Mouse (Mus musculus) heart, adult 2 months (tissue): Measurements from ENCODE around the gene Lamtor4. TPM values are rescaled to one million over a fixed set of nuclear protein-coding genes. Genes with fewer than 3 reads are reported as not detected.

Experiments
- DNase-seq, 2 experiments: peaks; one replicate each; pipeline ENCODE4 v3.0.0; 2021
- H3K27ac ChIP-seq: fragments of 200-600 bp; 2 replicates; pipeline ENCODE4 v1.8.1; 2022
- H3K27me3 ChIP-seq: fragments of 200-500 bp; 2 replicates; pipeline ENCODE4 v1.6.1; 2012; ENCODE audit warnings: mild to moderate bottlenecking, low read length, inconsistent platforms, mixed read lengths; ENCODE audit not compliant: control insufficient read depth, insufficient read depth
- H3K36me3 ChIP-seq: fragments of 200-500 bp; 2 replicates; pipeline ENCODE4 v1.6.1; 2012; ENCODE audit warnings: low read length, inconsistent platforms; ENCODE audit not compliant: control insufficient read depth, insufficient read depth
- H3K4me1 ChIP-seq: fragments of 200-500 bp; 2 replicates; pipeline ENCODE4 v1.6.1; 2011; ENCODE audit warnings: low read length; ENCODE audit not compliant: control insufficient read depth, insufficient read depth
- H3K4me3 ChIP-seq: fragments of 200-600 bp; 2 replicates; pipeline ENCODE4 v1.8.1; 2022
- H3K79me2 ChIP-seq: fragments of 200-500 bp; replicated peaks from 2 replicates; pipeline ENCODE4 v1.6.1; 2012; ENCODE audit warnings: mild to moderate bottlenecking, inconsistent platforms, low read length, moderate library complexity, mixed read lengths; ENCODE audit not compliant: control insufficient read depth, insufficient read depth
- H3K9ac ChIP-seq: fragments of 200-500 bp; 2 replicates; pipeline ENCODE4 v1.6.1; 2012; ENCODE audit warnings: low read depth, mild to moderate bottlenecking, control low read depth, inconsistent platforms, low read length, mixed read lengths
- CTCF ChIP-seq: fragments of 200-600 bp; IDR thresholded peaks from 2 replicates; pipeline ENCODE4 v1.8.1; 2022; ENCODE audit warnings: antibody characterized with exemption, mild to moderate bottlenecking, moderate library complexity
- EP300 ChIP-seq: fragments of 200-500 bp; IDR thresholded peaks from 2 replicates; pipeline ENCODE4 v1.6.1; 2011; ENCODE audit warnings: low read depth, low read length, control low read depth; ENCODE audit not compliant: insufficient read depth
- POLR2A ChIP-seq: fragments of 200-500 bp; IDR thresholded peaks from 2 replicates; pipeline ENCODE4 v1.6.1; 2011; ENCODE audit warnings: mild to moderate bottlenecking, low read depth, low read length, control low read depth; ENCODE audit not compliant: insufficient read depth
- WGBS: fragments of 180-500 bp; shearing (Covaris S2); methylation state at CpG from one replicate; pipeline ENCODE4 v1.1.7; 2018; 5-methylcytosine and 5-hydroxymethylcytosine counted together
- intact Hi-C: fragments of 180-260 bp; cut with DNase I; formaldehyde crosslinking; loops from one replicate; pipeline ENCODE4 v1.15.1; 2025
- polyA plus RNA-seq: library from polyadenylated mRNA; depleted of rRNA; stranded (reverse); fragments of >200 nt; gene quantifications from 2 replicates; pipeline ENCODE4 v1.2.3, GENCODE M21; 2012
- total RNA-seq, 2 experiments: library from RNA; stranded (reverse); gene quantifications; 2 replicates each; pipeline ENCODE4 v1.2.3; 2021

Gene Lamtor4
- total and polyA plus RNA-seq, 3 experiments = 45.5 to 151 (median 54.3) TPM

DNA sequence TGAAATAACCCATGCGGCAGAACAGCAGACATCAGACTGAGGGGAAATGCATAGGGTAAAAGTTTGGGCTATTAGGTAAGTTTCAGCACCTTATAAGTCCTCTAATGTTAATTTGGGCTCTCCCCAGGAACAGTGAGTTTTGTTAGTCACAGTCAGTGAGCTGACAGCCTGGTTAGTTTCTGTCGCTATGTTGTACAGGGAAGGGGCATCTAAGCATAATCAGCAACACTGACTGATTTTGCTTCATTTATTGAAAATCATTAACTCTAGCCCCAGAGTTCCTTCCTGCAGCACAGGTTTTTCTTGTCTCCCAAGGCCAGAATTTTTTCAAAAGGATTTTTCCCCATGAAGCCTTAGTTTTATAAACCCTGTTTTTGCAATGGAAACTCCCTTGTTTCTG lies 21.5 kb upstream of the Lamtor4 start:
- no peak for TF ChIP-seq POLR2A
- TF ChIP-seq CTCF = no peak
- no peak for TF ChIP-seq EP300
- DNase-seq = no peak
- Histone ChIP-seq H3K36me3 (no peaks in the 10 kb centered on the region), H3K27ac (no peak overlapping the region), H3K27me3 (no peaks in the 10 kb centered on the region), H3K9ac (no peak overlapping the region), H3K4me3 (no peak overlapping the region), H3K4me1 (no peaks in the 10 kb centered on the region), H3K79me2 (no peaks in the 10 kb centered on the region)
- WGBS = 85% methylated on average over 2 of the region's 2 CpGs
- intact Hi-C loops = no loop called here

DNA sequence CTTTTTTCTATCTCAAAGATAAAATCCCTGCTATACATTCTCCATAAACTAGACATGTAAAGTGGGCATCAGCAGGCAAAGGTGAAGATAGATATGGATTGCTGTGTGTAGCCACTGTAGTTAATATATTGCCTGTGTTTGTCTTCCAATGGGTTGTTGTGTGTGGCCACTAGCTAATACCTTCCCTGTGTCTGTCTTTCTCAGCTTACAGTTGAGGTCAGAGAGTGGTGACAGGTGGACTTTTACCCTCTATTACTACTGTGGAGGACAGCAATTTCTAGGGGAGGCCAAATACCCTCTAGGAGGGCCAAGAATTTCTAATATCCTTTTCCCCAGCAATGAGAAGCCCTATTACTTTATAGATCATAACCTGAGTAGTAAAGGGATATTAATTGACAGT lies 21.1 kb upstream of the Lamtor4 start:
- intact Hi-C loops = no loop called here
- no peak overlapping the region for H3K4me3 ChIP-seq

DNA sequence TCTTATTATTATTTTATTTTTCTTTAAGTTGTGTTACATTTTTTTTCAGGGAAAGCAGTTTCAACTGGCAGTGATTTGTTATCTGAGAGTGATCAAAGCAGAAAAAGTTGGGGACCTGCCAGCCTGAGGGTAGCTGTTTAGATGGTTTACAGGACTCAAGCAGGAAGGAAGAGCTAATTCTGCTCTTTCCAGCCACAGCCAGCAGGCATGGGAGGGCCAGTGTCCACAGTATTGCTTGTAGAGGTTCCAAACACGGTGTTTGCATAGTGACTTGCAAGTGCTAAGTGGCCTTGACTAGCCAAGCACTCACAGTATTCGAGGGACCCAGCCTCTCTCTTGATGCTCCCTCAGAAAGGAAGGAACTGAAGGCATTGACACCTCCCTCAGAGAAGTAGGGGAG lies 13.8 kb upstream of the Lamtor4 start:
- 22% methylated on average over 2 of the region's 2 CpGs for WGBS
- no peaks in the 10 kb centered on the region for H3K79me2 ChIP-seq
- no peak overlapping the region for H3K9ac ChIP-seq
- no peaks in the 10 kb centered on the region for H3K27me3 ChIP-seq
- TF ChIP-seq CTCF (no peak), POLR2A (no peak), EP300 (no peak)
- no peak for DNase-seq
- H3K27ac ChIP-seq = no peak overlapping the region
- no peaks in the 10 kb centered on the region for H3K36me3 ChIP-seq
- H3K4me1 ChIP-seq = no peaks in the 10 kb centered on the region
- no peak overlapping the region for H3K4me3 ChIP-seq
- intact Hi-C loops = no loop called here

More for the DNA sequence above, 21.1 kb upstream of the Lamtor4 start:
- H3K79me2 ChIP-seq = no peaks in the 10 kb centered on the region
- TF ChIP-seq EP300 = no peak
- no peak overlapping the region for H3K9ac ChIP-seq
- DNase-seq = no peak
- H3K27me3 ChIP-seq = no peaks in the 10 kb centered on the region
- H3K4me1 ChIP-seq = no peaks in the 10 kb centered on the region
- H3K27ac ChIP-seq = no peak overlapping the region
- no peaks in the 10 kb centered on the region for H3K36me3 ChIP-seq

DNA sequence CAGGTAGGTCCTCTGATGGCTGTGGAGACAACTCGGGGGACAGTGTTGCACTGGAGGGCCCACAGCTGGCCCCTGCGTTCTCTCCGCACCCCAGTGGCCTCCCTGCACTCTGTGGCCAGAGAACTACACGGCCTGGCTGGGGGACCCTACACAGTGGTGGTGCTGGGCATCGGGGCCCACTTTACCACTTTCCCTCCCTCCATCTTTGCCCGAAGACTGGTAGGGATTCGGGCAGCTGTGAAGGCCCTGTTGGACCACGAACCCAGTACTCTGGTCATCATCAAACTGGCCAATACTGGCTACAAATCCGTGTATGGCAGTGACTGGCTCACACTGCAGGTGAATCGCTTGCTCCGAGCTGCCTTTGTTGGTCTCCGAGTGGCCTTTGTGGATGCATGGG lies 4.1 kb upstream of the Lamtor4 start:
- no peak overlapping the region for H3K27ac ChIP-seq
- 82% methylated on average over 12 of the region's 12 CpGs for WGBS
- no peaks in the 10 kb centered on the region for H3K27me3 ChIP-seq
- no peak overlapping the region for H3K4me3 ChIP-seq
- H3K79me2 ChIP-seq = no peaks in the 10 kb centered on the region
- no peaks in the 10 kb centered on the region for H3K36me3 ChIP-seq
- TF ChIP-seq CTCF = no peak
- no peak for TF ChIP-seq POLR2A
- no peak for TF ChIP-seq EP300
- no peak overlapping the region for H3K9ac ChIP-seq
- intact Hi-C loops = no loop called here
- DNase-seq = no peak
- peaks cover under 1% of the 10 kb centered on the region; the same call in 1 of the 2 replicates for H3K4me1 ChIP-seq

DNA sequence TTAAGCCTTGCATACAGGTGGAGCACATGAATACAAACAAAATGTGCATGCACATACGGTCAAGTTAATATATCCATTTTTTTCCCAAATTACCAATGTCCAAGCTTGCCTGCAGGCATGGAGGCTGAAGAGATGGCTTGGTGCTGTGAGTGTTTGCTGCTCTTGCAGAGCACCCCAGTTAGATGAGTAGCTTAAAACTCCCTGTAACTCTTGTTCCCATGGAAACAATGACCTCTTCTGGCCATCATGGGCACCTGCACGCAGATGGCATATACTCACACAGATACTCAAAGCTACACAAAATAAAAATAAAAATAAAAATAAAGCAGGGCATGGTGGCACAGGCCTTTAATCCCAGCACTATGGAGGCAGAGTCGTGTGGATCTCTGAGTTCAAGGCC lies 2.2 kb upstream of the Lamtor4 start:
- WGBS = 89% methylated on average over 3 of the region's 3 CpGs
- Histone ChIP-seq H3K36me3 (no peaks in the 10 kb centered on the region), H3K4me1 (peaks cover 3% of the 10 kb centered on the region; the same call in 1 of the 2 replicates), H3K9ac (no peak overlapping the region), H3K4me3 (no peak overlapping the region), H3K27me3 (no peaks in the 10 kb centered on the region), H3K79me2 (no peaks in the 10 kb centered on the region), H3K27ac (no peak overlapping the region)
- intact Hi-C loops = no loop called here
- no peak for TF ChIP-seq POLR2A
- no peak for TF ChIP-seq EP300
- TF ChIP-seq CTCF = no peak
- DNase-seq = no peak

DNA sequence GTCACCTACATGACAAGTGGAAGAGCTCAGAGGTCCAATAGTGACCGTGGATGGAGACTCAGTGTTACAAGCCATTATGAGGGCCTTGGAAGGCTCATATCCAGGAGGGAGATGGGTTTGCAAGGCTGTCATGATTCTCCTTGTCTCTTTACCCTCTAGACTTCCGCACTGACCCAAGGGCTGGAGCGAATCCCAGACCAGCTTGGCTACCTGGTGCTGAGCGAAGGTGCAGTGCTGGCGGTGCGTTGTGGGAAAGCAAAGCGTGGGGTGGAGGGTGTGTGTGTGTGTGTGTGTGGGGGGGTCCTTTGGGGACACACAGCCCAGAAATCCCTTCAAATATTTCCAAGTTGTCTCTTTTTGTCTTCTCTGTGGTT lies 799 bp downstream of the Lamtor4 start:
- peak overlapping the region; percentile 65 for H3K4me3 ChIP-seq
- TF ChIP-seq POLR2A (no peak), EP300 (no peak), CTCF (no peak)
- intact Hi-C loops = loop anchor here (5.0 kb wide), 1 partner anchor 64 kb away; the partner anchor contains the start of gene Mblac1
- DNase-seq = no peak
- no peaks in the 10 kb centered on the region for H3K79me2 ChIP-seq
- H3K36me3 ChIP-seq = no peaks in the 10 kb centered on the region
- peaks cover 3% of the 10 kb centered on the region; the same call in 1 of the 2 replicates for H3K4me1 ChIP-seq
- H3K27ac ChIP-seq = peak overlapping the region; percentile 82
- no peaks in the 10 kb centered on the region for H3K27me3 ChIP-seq
- 16% methylated on average over 7 of the region's 7 CpGs for WGBS
- peak overlapping the region; percentile 61 for H3K9ac ChIP-seq
